1 mouse cellular context compared by ENCODE assay signal in genomic region chr11:34031015-34031805, GRCm38 (mm10).
TF ChIP-seq lines count a peak whose summit lies in the region.

No protein-coding gene starts in this region.

TF ChIP-seq in MEL, 35 proteins besides CTCF, POLR2A, EP300 and RAD21 (continued from another document):
- TF ChIP-seq KAT2A (conservative IDR thresholded peaks at IDR 0.05; ENCODE audit: low read depth, low read length) (no peak; the same call in 1 of the 2 replicates), RCOR1 (IDR thresholded peaks at IDR 0.05; ENCODE audit: low read depth, low read length) (peak; percentile 76), BHLHE40 (IDR thresholded peaks at IDR 0.05; ENCODE audit: borderline replicate concordance, low read depth, low read length) (no peak), MEF2A (IDR thresholded peaks at IDR 0.05; ENCODE audit: extremely low read depth, insufficient replicate concordance, low read depth, low read length, poor library complexity, severe bottlenecking) (no peak), SMC3 (IDR thresholded peaks at IDR 0.05; ENCODE audit: low read depth, low read length) (no peak), CHD2 (IDR thresholded peaks at IDR 0.05; ENCODE audit: low read length) (no peak), SIN3A (IDR thresholded peaks at IDR 0.05; ENCODE audit: low read length) (peak; percentile 64), NRF1 (IDR thresholded peaks at IDR 0.05; ENCODE audit: insufficient read depth, low read depth, low read length, poor library complexity, severe bottlenecking) (no peak)
TF ChIP-seq in MEL: peak in this region for 17.
